Mouse (Mus musculus) liver, embryonic 14.5 days (tissue): ENCODE data around the gene Fam174a. TPM values are rescaled to one million over a fixed set of nuclear protein-coding genes. Genes with fewer than 3 reads are reported as not detected.

Experiments used
- ATAC-seq: fragments of 200-750 bp; cut with Nextera tagmentation; 2 replicates; pipeline ENCODE4 v1.8.0; 2017; ENCODE audit warnings: moderate number of reproducible peaks, mild to moderate bottlenecking, moderate library complexity; ENCODE audit not compliant: insufficient read depth
- DNase-seq, 3 experiments: peaks; one replicate each; pipeline ENCODE4 v3.0.0-alpha.2; 2012 to 2013; ENCODE audit warnings: low read depth in 3 of 3, low spot score in 3 of 3
- H3K27ac ChIP-seq: fragments of 300-500 bp; sonication (generic); 2 replicates; pipeline ENCODE4 v1.5.1; 2014; ENCODE audit warnings: moderate library complexity, mild to moderate bottlenecking, control low read depth, inconsistent platforms
- H3K27me3 ChIP-seq: fragments of 300-500 bp; sonication (generic); 2 replicates; pipeline ENCODE4 v1.6.1; 2014; ENCODE audit warnings: mild to moderate bottlenecking, low read length, moderate library complexity; ENCODE audit not compliant: control insufficient read depth, insufficient read depth
- H3K36me3 ChIP-seq: fragments of 300-500 bp; sonication (generic); replicated peaks from 2 replicates; pipeline ENCODE4 v1.6.1; 2014; ENCODE audit warnings: low read depth; ENCODE audit not compliant: control insufficient read depth, insufficient read depth
- H3K4me1 ChIP-seq, 2 experiments: fragments of 200-500 bp in 1 of 2; fragments of 300-500 bp in 1 of 2; sonication (generic) in 1 of 2; replicated peaks; 2 replicates each; pipeline ENCODE4 v1.6.1; 2012 to 2014; ENCODE audit warnings: antibody characterized with exemption in 1 of 2, inconsistent platforms in 1 of 2, low read length in 1 of 2; ENCODE audit not compliant: control insufficient read depth in 2 of 2, insufficient read depth in 2 of 2
- H3K4me2 ChIP-seq: fragments of 300-500 bp; sonication (generic); 2 replicates; pipeline ENCODE4 v1.6.1; 2014; ENCODE audit warnings: low read depth, mild to moderate bottlenecking, control low read depth, moderate library complexity
- H3K4me3 ChIP-seq, 2 experiments: fragments of 200-500 bp in 1 of 2; fragments of 300-500 bp in 1 of 2; sonication (generic) in 1 of 2; 2 replicates each; pipeline ENCODE4 v1.5.1; 2012 to 2014; ENCODE audit warnings: low read depth in 2 of 2, low read length in 2 of 2, mild to moderate bottlenecking in 2 of 2, control low read depth in 1 of 2, inconsistent platforms in 1 of 2, moderate library complexity in 1 of 2; ENCODE audit not compliant: insufficient read depth in 1 of 2
- H3K9ac ChIP-seq: fragments of 300-500 bp; sonication (generic); replicated peaks from 2 replicates; pipeline ENCODE4 v1.6.1; 2014; ENCODE audit warnings: mild to moderate bottlenecking, control low read depth, moderate library complexity
- H3K9me3 ChIP-seq: fragments of 300-500 bp; sonication (generic); 2 replicates; pipeline ENCODE4 v1.6.1; 2016; ENCODE audit warnings: low read length, mixed read lengths; ENCODE audit not compliant: control insufficient read depth
- CTCF ChIP-seq: IDR thresholded peaks from 2 replicates; pipeline ENCODE4 v1.5.1; 2016; ENCODE audit warnings: antibody characterized with exemption, low read depth, control low read depth
- EP300 ChIP-seq: IDR thresholded peaks from 2 replicates; pipeline ENCODE4 v1.6.1; 2016; ENCODE audit warnings: antibody characterized with exemption, low read depth
- WGBS: fragments of 180-500 bp; shearing (Covaris S2); extraction: QIAGEN DNeasy Blood & Tissue Kit; methylation state at CpG from one replicate; pipeline ENCODE4 v1.1.7; 2014; ENCODE audit not compliant: insufficient replicate concordance; 5-methylcytosine and 5-hydroxymethylcytosine counted together
- polyA plus RNA-seq, 2 experiments: library from polyadenylated mRNA; depleted of rRNA in 1 of 2; stranded (reverse) in 1 of 2; unstranded in 1 of 2; fragments of >200 nt; fragmentation: Nextera tagmentation in 1 of 2; extraction: Ambion mirVana in 1 of 2; gene quantifications; 2 replicates each; pipeline versions ENCODE4 v1.2.1 to v1.2.3; 2012 to 2014

The Fam174a gene
- polyA plus RNA-seq, 2 experiments = 2.9 to 7.6 TPM

DNA sequence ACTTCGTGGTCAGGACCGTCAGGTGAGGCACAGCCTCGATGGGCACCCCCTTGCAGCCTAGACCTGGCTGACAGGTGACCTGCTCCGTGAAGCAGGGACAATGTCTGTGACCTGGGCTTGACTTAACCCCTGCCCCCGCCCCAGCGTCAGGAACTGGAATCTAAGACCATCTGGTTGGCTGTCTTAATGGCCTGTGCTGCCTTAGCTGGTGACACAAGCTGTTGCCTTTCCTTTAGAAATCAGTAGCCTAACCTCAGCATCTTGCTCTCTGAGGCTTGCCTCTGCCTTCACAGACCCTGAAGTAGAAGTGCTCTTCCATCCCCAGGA, 769 bp downstream of the Fam174a start:
- H3K27ac ChIP-seq = no peak overlapping the region
- no peaks in the 10 kb centered on the region for H3K9me3 ChIP-seq
- peak overlapping the region; percentile 75 for H3K9ac ChIP-seq
- no peaks in the 10 kb centered on the region for H3K36me3 ChIP-seq
- peak overlapping the region; percentile 89 for H3K4me2 ChIP-seq
- ATAC-seq = no peak
- peaks cover 2 to 5% of the 10 kb centered on the region in 2 experiments; a peak in 3 of 4 replicates for H3K4me1 ChIP-seq
- peak overlapping the region; percentile 65 to 81 for H3K4me3 ChIP-seq
- H3K27me3 ChIP-seq = no peaks in the 10 kb centered on the region
- TF ChIP-seq CTCF = no peak
- TF ChIP-seq EP300 = no peak
- WGBS = 0% methylated on average over 6 of the region's 6 CpGs
- peak in 1 of 3 experiments; percentile 2 for DNase-seq

DNA sequence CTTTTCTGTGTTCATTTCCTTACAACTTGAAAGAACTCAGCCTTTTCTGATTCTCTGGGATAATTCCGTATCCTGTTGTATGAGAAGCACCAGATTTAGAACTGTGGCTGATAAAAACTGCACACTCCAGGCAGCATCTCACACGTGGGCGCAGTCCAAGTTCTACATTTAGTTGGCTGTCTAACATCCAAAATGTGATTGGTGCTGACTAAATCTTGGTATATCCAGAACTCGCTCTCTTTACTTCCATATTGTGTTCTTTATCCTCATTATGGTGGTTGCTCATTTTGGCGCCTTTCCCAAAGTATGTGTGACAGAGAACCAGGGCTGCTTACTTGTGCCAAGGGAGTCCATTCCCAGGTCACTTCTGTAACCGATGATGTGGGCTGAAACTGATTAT, 2.6 kb downstream of the Fam174a start:
- Histone ChIP-seq H3K4me1 (peaks cover 2 to 5% of the 10 kb centered on the region in 2 experiments; a peak in 3 of 4 replicates), H3K4me2 (no peak overlapping the region), H3K36me3 (no peaks in the 10 kb centered on the region)

DNA sequence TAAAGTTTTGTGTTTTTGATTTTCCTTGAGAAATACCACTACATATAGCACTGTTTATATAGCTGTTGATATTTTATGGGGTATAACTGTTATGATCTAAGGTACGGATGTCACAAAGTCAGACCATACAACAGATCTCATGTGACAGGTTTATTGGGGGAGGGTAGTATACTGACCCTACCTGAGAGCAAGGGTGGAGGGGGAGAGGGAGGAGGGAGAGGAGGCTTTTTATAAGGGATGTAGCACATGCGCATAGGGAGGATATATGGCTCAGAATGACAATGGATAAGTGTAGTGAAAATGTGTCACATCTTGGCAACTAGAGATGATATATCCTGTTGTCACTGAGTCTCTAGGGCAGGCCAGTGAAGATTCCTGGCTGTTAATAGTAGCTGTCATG, 8.8 kb downstream of the Fam174a start:
- TF ChIP-seq CTCF = no peak
- no peak for TF ChIP-seq EP300
- H3K36me3 ChIP-seq = no peaks in the 10 kb centered on the region
- no peaks in the 10 kb centered on the region for H3K27me3 ChIP-seq
- no peak overlapping the region for H3K27ac ChIP-seq
- 73% methylated on average over 2 of the region's 2 CpGs for WGBS
- no peak overlapping the region for H3K4me3 ChIP-seq
- no peak for ATAC-seq
- no peak for DNase-seq
- no peaks in the 10 kb centered on the region for H3K9me3 ChIP-seq
- H3K4me2 ChIP-seq = no peak overlapping the region
- H3K4me1 ChIP-seq = no peaks in the 10 kb centered on the region
- H3K9ac ChIP-seq = no peak overlapping the region

More for the DNA sequence above, 2.6 kb downstream of the Fam174a start:
- DNase-seq (no peak), ATAC-seq (no peak)
- H3K9me3 ChIP-seq = no peaks in the 10 kb centered on the region
- no peak overlapping the region for H3K27ac ChIP-seq
- H3K27me3 ChIP-seq = no peaks in the 10 kb centered on the region
- WGBS = 63% methylated on average over 6 of the region's 6 CpGs
- TF ChIP-seq CTCF (no peak), EP300 (no peak)
- H3K4me3 ChIP-seq = no peak overlapping the region
- no peak overlapping the region for H3K9ac ChIP-seq

DNA sequence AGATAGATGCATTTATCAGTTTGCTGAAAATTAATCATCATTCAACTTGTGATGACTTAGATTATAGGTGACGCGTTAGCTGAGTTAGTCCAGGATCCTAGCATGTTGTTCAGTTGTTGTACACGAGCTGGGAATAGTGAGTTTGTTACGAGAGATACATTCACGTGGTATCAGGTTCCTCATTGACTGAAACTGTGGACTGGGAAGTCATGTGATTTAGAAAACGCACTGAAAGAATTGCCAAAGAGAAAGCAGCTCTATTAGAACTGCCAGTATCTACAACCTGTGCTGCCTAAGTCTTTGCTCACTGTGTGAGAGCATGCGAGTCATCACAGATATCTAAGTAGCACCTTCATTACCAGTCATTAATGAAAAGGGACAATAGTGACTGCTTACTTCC, 9.6 kb downstream of the Fam174a start:
- Histone ChIP-seq H3K27ac (no peak overlapping the region), H3K27me3 (no peaks in the 10 kb centered on the region), H3K9me3 (no peaks in the 10 kb centered on the region), H3K4me3 (no peak overlapping the region), H3K4me2 (no peak overlapping the region), H3K36me3 (no peaks in the 10 kb centered on the region), H3K9ac (no peak overlapping the region), H3K4me1 (no peaks in the 10 kb centered on the region)
- TF ChIP-seq CTCF = no peak
- TF ChIP-seq EP300 = no peak
- no peak for ATAC-seq
- no peak for DNase-seq
- WGBS = 57% methylated on average over 7 of the region's 7 CpGs

DNA sequence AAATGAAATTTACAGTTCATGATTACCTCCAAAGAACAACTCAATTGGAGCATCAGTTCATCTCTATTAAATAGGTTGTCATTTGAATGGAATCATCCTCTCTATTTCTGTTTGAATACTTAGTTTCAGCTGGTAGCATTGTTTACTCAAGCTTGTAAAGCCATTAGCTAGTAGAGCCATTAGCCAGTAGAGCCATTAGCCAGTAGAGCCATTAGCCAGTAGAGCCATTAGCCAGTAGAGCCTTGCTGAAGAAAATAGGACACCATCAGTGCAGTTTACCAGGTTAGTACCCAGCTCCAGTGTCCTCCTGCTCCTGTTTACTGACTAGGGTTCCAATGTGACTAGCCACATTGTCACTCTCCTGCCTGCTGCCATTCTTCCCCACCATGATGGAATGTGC, 13.4 kb downstream of the Fam174a start:
- no peaks in the 10 kb centered on the region for H3K4me1 ChIP-seq
- DNase-seq (no peak), ATAC-seq (no peak)
- no peaks in the 10 kb centered on the region for H3K9me3 ChIP-seq
- no peaks in the 10 kb centered on the region for H3K36me3 ChIP-seq
- TF ChIP-seq EP300 (no peak), CTCF (no peak)
- no peak overlapping the region for H3K4me2 ChIP-seq
- no peak overlapping the region for H3K9ac ChIP-seq
- H3K27me3 ChIP-seq = no peaks in the 10 kb centered on the region
- no peak overlapping the region for H3K4me3 ChIP-seq
- no peak overlapping the region for H3K27ac ChIP-seq

DNA sequence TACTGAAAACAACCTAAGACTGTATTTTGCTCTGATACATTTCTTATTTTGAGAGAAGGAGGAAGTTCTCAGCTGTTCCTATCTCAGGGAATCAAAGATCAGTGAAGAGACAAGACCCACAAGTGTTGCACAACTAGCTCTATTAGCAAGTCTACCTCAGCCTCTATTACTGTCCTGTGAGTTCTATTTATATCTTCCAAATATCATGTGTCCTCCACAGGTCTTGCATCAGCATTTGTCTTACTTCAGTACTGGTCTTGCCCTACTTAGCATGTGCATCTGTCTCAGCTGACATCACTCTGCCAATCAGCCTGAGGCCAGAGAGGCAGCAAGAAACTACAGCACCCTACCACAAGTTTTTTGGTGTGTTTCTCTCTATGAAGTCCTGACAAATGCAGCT, 26.2 kb downstream of the Fam174a start:
- Histone ChIP-seq H3K4me3 (no peak overlapping the region), H3K4me1 (no peaks in the 10 kb centered on the region), H3K9ac (no peak overlapping the region), H3K27ac (no peak overlapping the region), H3K36me3 (no peaks in the 10 kb centered on the region), H3K4me2 (no peak overlapping the region), H3K27me3 (no peaks in the 10 kb centered on the region), H3K9me3 (no peaks in the 10 kb centered on the region)
- ATAC-seq (no peak), DNase-seq (no peak)
- TF ChIP-seq EP300 (no peak), CTCF (no peak)
